Mouse (Mus musculus): ENCODE measurements around the gene Bco1. TPM values are rescaled to one million over a fixed set of nuclear protein-coding genes. Genes with fewer than 3 reads are reported as not detected.

The Bco1 gene
- polyA plus RNA-seq, 1 experiment from 2014 or later = 0.22 TPM

- Histone ChIP-seq H3K4me1 (peaks cover 20% of the 10 kb centered on the region; the same call in 1 of the 2 replicates), H3K36me3 (replicated peaks) (no peaks in the 10 kb centered on the region), H3K27me3 (replicated peaks; ENCODE audit: low read depth, poor library complexity, severe bottlenecking) (no peaks in the 10 kb centered on the region), H3K9me3 (no peaks in the 10 kb centered on the region), H3K4me3 (no peak overlapping the region), H3K27ac (replicated peaks) (no peak overlapping the region)
- DNase-seq (ENCODE audit: low spot score) = no peak
- 90% methylated on average over 4 of the region's 4 CpGs for WGBS
These were observed 69.9 kb downstream of the Bco1 start for GRCm38 (mm10) chr8:117165542-117165941.

- DNase-seq (ENCODE audit: low spot score) = no peak
- Histone ChIP-seq H3K4me1 (peaks cover 18% of the 10 kb centered on the region; the same call in 1 of the 2 replicates), H3K9me3 (no peaks in the 10 kb centered on the region), H3K27ac (replicated peaks) (no peak overlapping the region), H3K4me3 (no peak overlapping the region), H3K36me3 (replicated peaks) (no peaks in the 10 kb centered on the region), H3K27me3 (replicated peaks; ENCODE audit: low read depth, poor library complexity, severe bottlenecking) (no peaks in the 10 kb centered on the region)
- WGBS = 90% methylated on average over 2 of the region's 2 CpGs
These were observed 70.9 kb downstream of the Bco1 start for GRCm38 (mm10) chr8:117166515-117166914.

GRCm38 (mm10) chr8:117167243-117167883, 71.7 kb downstream of the Bco1 start:
- H3K27ac ChIP-seq (replicated peaks) = no peak overlapping the region
- 80% methylated on average over 8 of the region's 8 CpGs for WGBS
- no peak for DNase-seq (ENCODE audit: low spot score)

GRCm38 (mm10) chr8:117168378-117168777, 72.7 kb downstream of the Bco1 start:
- Histone ChIP-seq H3K9me3 (no peaks in the 10 kb centered on the region), H3K4me1 (peaks cover 18% of the 10 kb centered on the region; the same call in 1 of the 2 replicates), H3K27ac (replicated peaks) (no peak overlapping the region), H3K4me3 (no peak overlapping the region), H3K27me3 (replicated peaks; ENCODE audit: low read depth, poor library complexity, severe bottlenecking) (no peaks in the 10 kb centered on the region), H3K36me3 (replicated peaks) (no peaks in the 10 kb centered on the region)
- WGBS = 87% methylated on average over 9 of the region's 9 CpGs
- no peak for DNase-seq (ENCODE audit: low spot score)

More at GRCm38 (mm10) chr8:117167243-117167883, 71.7 kb downstream of the Bco1 start:
- Histone ChIP-seq H3K9me3 (no peaks in the 10 kb centered on the region), H3K27me3 (replicated peaks; ENCODE audit: low read depth, poor library complexity, severe bottlenecking) (no peaks in the 10 kb centered on the region), H3K4me3 (no peak overlapping the region), H3K36me3 (replicated peaks) (no peaks in the 10 kb centered on the region), H3K4me1 (peaks cover 18% of the 10 kb centered on the region; the same call in 1 of the 2 replicates)

- H3K36me3 ChIP-seq (replicated peaks) = peaks cover 20% of the 10 kb centered on the region
- DNase-seq (ENCODE audit: low spot score) = no peak
These were observed 76.2 kb downstream of the Bco1 start for GRCm38 (mm10) chr8:117171826-117172225.

GRCm38 (mm10) chr8:117172904-117173303, 77.2 kb downstream of the Bco1 start:
- Histone ChIP-seq H3K27me3 (replicated peaks; ENCODE audit: low read depth, poor library complexity, severe bottlenecking) (no peaks in the 10 kb centered on the region), H3K36me3 (replicated peaks) (peaks cover 28% of the 10 kb centered on the region), H3K4me3 (no peak overlapping the region), H3K4me1 (peaks cover 7% of the 10 kb centered on the region; the same call in 1 of the 2 replicates), H3K27ac (replicated peaks) (no peak overlapping the region), H3K9me3 (no peaks in the 10 kb centered on the region)
- no peak for DNase-seq (ENCODE audit: low spot score)
- WGBS = 73% methylated on average over 7 of the region's 7 CpGs

More at GRCm38 (mm10) chr8:117171826-117172225, 76.2 kb downstream of the Bco1 start:
- H3K27ac ChIP-seq (replicated peaks) = no peak overlapping the region
- no peaks in the 10 kb centered on the region for H3K9me3 ChIP-seq
- WGBS = 88% methylated on average over 3 of the region's 3 CpGs
- no peaks in the 10 kb centered on the region for H3K27me3 ChIP-seq (replicated peaks; ENCODE audit: low read depth, poor library complexity, severe bottlenecking)
- H3K4me1 ChIP-seq = peaks cover 14% of the 10 kb centered on the region; the same call in 1 of the 2 replicates
- no peak overlapping the region for H3K4me3 ChIP-seq

GRCm38 (mm10) chr8:117173690-117174089, 78.0 kb downstream of the Bco1 start:
- WGBS = 74% methylated on average over 3 of the region's 3 CpGs
- H3K27me3 ChIP-seq (replicated peaks; ENCODE audit: low read depth, poor library complexity, severe bottlenecking) = no peaks in the 10 kb centered on the region
- H3K27ac ChIP-seq (replicated peaks) = no peak overlapping the region
- H3K9me3 ChIP-seq = no peaks in the 10 kb centered on the region
- DNase-seq (ENCODE audit: low spot score) = no peak
- H3K4me3 ChIP-seq = no peak overlapping the region
- 0 out of 2 replicates have a peak, but pooled peaks cover 3% of the 10 kb centered on the region for H3K4me1 ChIP-seq
- peaks cover 28% of the 10 kb centered on the region for H3K36me3 ChIP-seq (replicated peaks)

GRCm38 (mm10) chr8:117174536-117174935, 78.9 kb downstream of the Bco1 start:
- H3K27me3 ChIP-seq (replicated peaks; ENCODE audit: low read depth, poor library complexity, severe bottlenecking) = no peaks in the 10 kb centered on the region
- H3K9me3 ChIP-seq = no peaks in the 10 kb centered on the region
- H3K4me1 ChIP-seq = 0 out of 2 replicates have a peak, but pooled peaks cover 3% of the 10 kb centered on the region
- no peak overlapping the region for H3K27ac ChIP-seq (replicated peaks)
- DNase-seq (ENCODE audit: low spot score) = no peak
- no peak overlapping the region for H3K4me3 ChIP-seq
- peaks cover 30% of the 10 kb centered on the region for H3K36me3 ChIP-seq (replicated peaks)
- WGBS = 92% methylated on average over 5 of the region's 5 CpGs

- Histone ChIP-seq H3K27ac (replicated peaks) (no peak overlapping the region), H3K36me3 (replicated peaks) (peaks cover 33% of the 10 kb centered on the region), H3K27me3 (replicated peaks; ENCODE audit: low read depth, poor library complexity, severe bottlenecking) (no peaks in the 10 kb centered on the region), H3K4me1 (no peaks in the 10 kb centered on the region), H3K9me3 (no peaks in the 10 kb centered on the region), H3K4me3 (no peak overlapping the region)
- no peak for DNase-seq (ENCODE audit: low spot score)
- whole genome bisulfite sequencing = 85% methylated on average over 5 of the region's 5 CpGs
These were observed 80.7 kb downstream of the Bco1 start for GRCm38 (mm10) chr8:117176308-117176707.

GRCm38 (mm10) chr8:117177236-117177635, 81.6 kb downstream of the Bco1 start:
- H3K36me3 ChIP-seq (replicated peaks) = peaks cover 33% of the 10 kb centered on the region
- DNase-seq (ENCODE audit: low spot score) = no peak
- no peak overlapping the region for H3K4me3 ChIP-seq
- no peak overlapping the region for H3K27ac ChIP-seq (replicated peaks)
- H3K4me1 ChIP-seq = no peaks in the 10 kb centered on the region
- H3K27me3 ChIP-seq (replicated peaks; ENCODE audit: low read depth, poor library complexity, severe bottlenecking) = no peaks in the 10 kb centered on the region
- WGBS = 90% methylated on average over 7 of the region's 7 CpGs
- H3K9me3 ChIP-seq = no peaks in the 10 kb centered on the region

- no peak for DNase-seq (ENCODE audit: low spot score)
- Histone ChIP-seq H3K9me3 (no peaks in the 10 kb centered on the region), H3K27me3 (replicated peaks; ENCODE audit: low read depth, poor library complexity, severe bottlenecking) (no peaks in the 10 kb centered on the region), H3K4me1 (no peaks in the 10 kb centered on the region), H3K4me3 (no peak overlapping the region), H3K27ac (replicated peaks) (no peak overlapping the region), H3K36me3 (replicated peaks) (peaks cover 33% of the 10 kb centered on the region)
- 86% methylated on average over 2 of the region's 2 CpGs for WGBS
These were observed 82.4 kb downstream of the Bco1 start for GRCm38 (mm10) chr8:117178039-117178438.

- 92% methylated on average over 6 of the region's 6 CpGs for WGBS
- Histone ChIP-seq H3K36me3 (replicated peaks) (peaks cover 37% of the 10 kb centered on the region), H3K4me3 (no peak overlapping the region), H3K9me3 (no peaks in the 10 kb centered on the region), H3K4me1 (no peaks in the 10 kb centered on the region), H3K27me3 (replicated peaks; ENCODE audit: low read depth, poor library complexity, severe bottlenecking) (no peaks in the 10 kb centered on the region), H3K27ac (replicated peaks) (no peak overlapping the region)
- no peak for DNase-seq (ENCODE audit: low spot score)
These were observed 83.0 kb downstream of the Bco1 start for GRCm38 (mm10) chr8:117178676-117179075.

- Histone ChIP-seq H3K36me3 (replicated peaks) (peaks cover 42% of the 10 kb centered on the region), H3K27me3 (replicated peaks; ENCODE audit: low read depth, poor library complexity, severe bottlenecking) (no peaks in the 10 kb centered on the region), H3K4me3 (no peak overlapping the region), H3K4me1 (no peaks in the 10 kb centered on the region; the same call in 1 of the 2 replicates), H3K27ac (replicated peaks) (no peak overlapping the region), H3K9me3 (no peaks in the 10 kb centered on the region)
- 94% methylated on average over 4 of the region's 4 CpGs for WGBS
- DNase-seq (ENCODE audit: low spot score) = no peak
These were observed 87.1 kb downstream of the Bco1 start for GRCm38 (mm10) chr8:117182746-117183145.
